Mouse (Mus musculus) embryonic fibroblast, embryonic 13.5 days (primary cell): Measurements from ENCODE around the gene Fgf18.

Experiments
- CTCF ChIP-seq: IDR thresholded peaks from 2 replicates; pipeline ENCODE4 v1.5.1; 2011; ENCODE audit warnings: mild to moderate bottlenecking, control low read depth, low read length, moderate library complexity, borderline replicate concordance; ENCODE audit not compliant: insufficient read depth
- POLR2A ChIP-seq: IDR thresholded peaks from 2 replicates; pipeline ENCODE4 v1.6.1; 2011; ENCODE audit warnings: low read depth, mild to moderate bottlenecking, control low read depth, low read length, moderate library complexity

- TF ChIP-seq CTCF (no peak), POLR2A (no peak)
Observed at GRCm38 (mm10) chr11:33071358-33071922, 75.8 kb downstream of the Fgf18 start.
